20 mouse cellular contexts compared by ENCODE assay signal in genomic region chr16:90550058-90550795, GRCm38 (mm10).
DNase-seq lines count a peak whose midpoint lies in the region; ATAC-seq and TF ChIP-seq lines count a peak whose summit lies in the region.
"Had no signal": no experiment of that assay in that cellular context is flagged by ENCODE, and none has a peak within 500 bp of the region (broad histone marks: within the 10 kb centered on the region; RNA-seq: fewer than 3 reads in every experiment).

No protein-coding gene starts in this region.

- peak; percentile 3 for DNase-seq in forebrain, postnatal 0 days
- DNase-seq in layer of hippocampus, adult 11-12 months (ENCODE audit: low spot score), result peak; percentile 11
- no peak for DNase-seq in layer of hippocampus, postnatal 14 days (ENCODE audit: low spot score in 2 of 2)
- peak; percentile 7 for DNase-seq in left cerebral cortex, postnatal 4 days
- DNase-seq in left cerebral cortex, adult 18-20 months (ENCODE audit: low spot score in 2 of 2), result no peak
- peak; percentile 86 for DNase-seq in brain, adult 2 months (ENCODE audit: low read depth, low spot score)
- no peak for DNase-seq in embryo, embryonic 9.5 days (ENCODE audit: extremely low spot score)
- DNase-seq: adrenal gland, postnatal 14 days; cerebellum, adult 18-20 months; cerebellum, adult 9-11 months; cerebellum, postnatal 36 days; gastrocnemius, postnatal 36 days; heart, adult 11 months; heart, postnatal 36 days had no signal

- no peak overlapping the region for H3K4me3 ChIP-seq in forebrain, postnatal 0 days (ENCODE audit: low read depth, low read length)
- no peak overlapping the region for H3K4me3 ChIP-seq in forebrain, embryonic 15.5 days
- H3K4me3 ChIP-seq: forebrain, embryonic 12.5 days; heart, embryonic 13.5 days; hindbrain, embryonic 15.5 days had no signal

- no peaks in the 10 kb centered on the region for H3K36me3 ChIP-seq in forebrain, postnatal 0 days (ENCODE audit: insufficient read depth)
- H3K36me3 ChIP-seq in forebrain, embryonic 15.5 days, result no peaks in the 10 kb centered on the region
- H3K36me3 ChIP-seq: forebrain, embryonic 12.5 days; heart, embryonic 13.5 days; hindbrain, embryonic 15.5 days had no signal

- no peaks in the 10 kb centered on the region for H3K4me1 ChIP-seq in forebrain, postnatal 0 days (ENCODE audit: insufficient read depth)
- H3K4me1 ChIP-seq in forebrain, embryonic 15.5 days, result no peaks in the 10 kb centered on the region

- no peaks in the 10 kb centered on the region for H3K27me3 ChIP-seq in forebrain, postnatal 0 days (ENCODE audit: insufficient read depth, low read length)
- H3K27me3 ChIP-seq in forebrain, embryonic 15.5 days, result no peaks in the 10 kb centered on the region
- H3K27me3 ChIP-seq: hindbrain, embryonic 15.5 days; Patski had no signal

- H3K9ac ChIP-seq in forebrain, postnatal 0 days, result no peak overlapping the region
- H3K9ac ChIP-seq in forebrain, embryonic 15.5 days (replicated peaks), result no peak overlapping the region
- H3K9ac ChIP-seq: forebrain, embryonic 12.5 days; heart, embryonic 13.5 days; hindbrain, embryonic 15.5 days had no signal

- no peaks in the 10 kb centered on the region for H3K9me3 ChIP-seq in forebrain, postnatal 0 days (ENCODE audit: low read length)
- no peaks in the 10 kb centered on the region for H3K9me3 ChIP-seq in forebrain, embryonic 15.5 days
- H3K9me3 ChIP-seq: forebrain, embryonic 12.5 days; hindbrain, embryonic 15.5 days had no signal

- peak overlapping the region; percentile 21; the same call in 1 of the 2 replicates for H3K27ac ChIP-seq in forebrain, postnatal 0 days (ENCODE audit: low read depth, low read length)
- H3K27ac ChIP-seq in forebrain, embryonic 15.5 days (replicated peaks), result no peak overlapping the region
- H3K27ac ChIP-seq: forebrain, embryonic 12.5 days; heart, embryonic 13.5 days; hindbrain, embryonic 15.5 days had no signal

- intact Hi-C loops in left cerebral cortex, postnatal 4 days (cut with DNase I), result no loop called here

- H3K4me2 ChIP-seq in forebrain, postnatal 0 days (ENCODE audit: low read depth), result no peak overlapping the region
- H3K4me2 ChIP-seq in forebrain, embryonic 15.5 days (replicated peaks), result no peak overlapping the region
- H3K4me2 ChIP-seq: forebrain, embryonic 12.5 days; heart, embryonic 13.5 days; hindbrain, embryonic 15.5 days had no signal

- WGBS in forebrain, postnatal 0 days, result 65% methylated on average over 13 of the region's 13 CpGs
- WGBS in forebrain, embryonic 15.5 days, result 71% methylated on average over 13 of the region's 13 CpGs

- no peak for TF ChIP-seq CTCF in forebrain, postnatal 0 days (IDR thresholded peaks at IDR 0.05; ENCODE audit: low read depth)

- ATAC-seq in forebrain, postnatal 0 days, result peak; percentile 68
- ATAC-seq in forebrain, embryonic 15.5 days (replicated peaks), result no peak
- ATAC-seq: activated CD4-positive, CD25-positive, alpha-beta regulatory T cell, adult 4 months; Patski had no signal

Comparison
In these comparisons a context has a peak if more than half of its experiments do, and no peak if none do; other contexts are left out.
1. DNase-seq: peak in forebrain, postnatal 0 days (single experiment), layer of hippocampus, adult 11-12 months (single experiment), left cerebral cortex, postnatal 4 days (single experiment) and brain, adult 2 months (single experiment); none in layer of hippocampus, postnatal 14 days (0 of 2), left cerebral cortex, adult 18-20 months (0 of 2) and embryo, embryonic 9.5 days (single experiment).